Mouse (Mus musculus) right cerebral cortex, postnatal 10 days (tissue): Measurements from ENCODE around the gene 2210010C04Rik.
"Not testable (repeated sequence)": the region's sequence is repeated elsewhere in the genome, so short reads cannot be mapped to it uniquely, and the experiment has no call there.

ENCODE experiments used
- DNase-seq, 2 experiments: peaks; one replicate each; pipeline ENCODE4 v3.0.0; 2021; ENCODE audit warnings: low spot score in 2 of 2

The 2210010C04Rik gene

GRCm38 (mm10) chr6:41019140-41019539 is 16.2 kb downstream of the 2210010C04Rik start:
- DNase-seq, result no peak

- DNase-seq, result no peak
Measured at GRCm38 (mm10) chr6:41018629-41019028, 16.7 kb downstream of the 2210010C04Rik start.

GRCm38 (mm10) chr6:41015065-41015464 is 20.2 kb downstream of the 2210010C04Rik start:
- no peak for DNase-seq

GRCm38 (mm10) chr6:40999379-40999778 is 35.9 kb downstream of the 2210010C04Rik start, which contains the start of gene Gm2663:
Gm2663 (minus strand) TSS chr6:40999479.
- not testable (repeated sequence) for DNase-seq
